Mouse (Mus musculus): ENCODE results near the gene Iqcd. TPM values are rescaled to one million over a fixed set of nuclear protein-coding genes. Genes with fewer than 3 reads are reported as not detected.

Gene Iqcd
- polyA plus RNA-seq, 1 experiment from 2014 or later = 0.55 TPM

DNA sequence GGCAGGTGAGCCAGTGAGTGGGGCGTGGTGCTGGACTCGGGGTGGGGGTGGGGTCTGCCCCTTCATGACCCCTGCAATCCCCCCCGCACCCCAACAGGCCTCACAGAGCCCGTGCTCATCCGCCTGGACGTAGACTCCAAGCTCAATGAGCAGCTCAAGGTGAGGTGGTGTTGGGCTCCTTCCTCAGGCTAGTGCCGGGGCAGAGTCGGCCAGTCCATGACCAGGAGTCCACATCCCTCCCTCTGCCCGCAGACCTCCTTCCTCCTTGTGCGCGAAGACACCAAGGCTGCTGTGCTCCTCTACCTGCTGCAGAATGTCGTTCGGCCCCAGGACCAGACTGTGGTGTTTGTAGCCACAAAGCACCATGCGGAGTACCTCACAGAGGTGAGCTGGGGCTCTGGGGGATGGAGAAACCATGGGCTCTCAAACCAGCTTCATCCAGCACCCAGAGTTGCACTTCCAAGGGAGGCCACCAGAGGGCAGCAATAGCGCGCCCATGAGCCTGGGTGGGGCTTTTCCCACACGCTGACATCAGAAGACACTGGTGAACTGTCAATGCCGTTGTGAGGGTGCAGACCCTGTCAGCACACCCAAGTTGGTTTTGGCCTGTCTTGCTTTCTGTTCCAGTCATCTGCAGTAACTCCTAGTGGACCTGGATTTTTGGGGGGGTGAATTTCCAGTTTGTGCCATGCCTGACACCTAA lies 31.7 kb downstream of the Iqcd start:
- no peaks in the 10 kb centered on the region for H3K27me3 ChIP-seq (ENCODE audit: control insufficient read depth, insufficient read depth, low read length)
- peaks cover 16% of the 10 kb centered on the region for H3K36me3 ChIP-seq (replicated peaks; ENCODE audit: control insufficient read depth, insufficient read depth, low read depth, low read length)
- no peak for ATAC-seq (replicated peaks; ENCODE audit: insufficient number of reproducible peaks, low FRiP score, low TSS enrichment, low read depth)
- no peaks in the 10 kb centered on the region for H3K4me1 ChIP-seq (ENCODE audit: control insufficient read depth, insufficient read depth, low read length)
- H3K4me3 ChIP-seq (ENCODE audit: low read depth, low read length) = no peak overlapping the region
- DNase-seq (ENCODE audit: low spot score) = peak; percentile 83
- no peaks in the 10 kb centered on the region for H3K9me3 ChIP-seq (replicated peaks; ENCODE audit: control insufficient read depth, low read length)
- no peak overlapping the region for H3K27ac ChIP-seq (replicated peaks; ENCODE audit: low read depth, low read length)
- H3K4me2 ChIP-seq (ENCODE audit: low read depth, low read length) = no peak overlapping the region
- 67% methylated on average over 18 of the region's 18 CpGs for WGBS
- no peak overlapping the region for H3K9ac ChIP-seq (replicated peaks; ENCODE audit: low read length)

DNA sequence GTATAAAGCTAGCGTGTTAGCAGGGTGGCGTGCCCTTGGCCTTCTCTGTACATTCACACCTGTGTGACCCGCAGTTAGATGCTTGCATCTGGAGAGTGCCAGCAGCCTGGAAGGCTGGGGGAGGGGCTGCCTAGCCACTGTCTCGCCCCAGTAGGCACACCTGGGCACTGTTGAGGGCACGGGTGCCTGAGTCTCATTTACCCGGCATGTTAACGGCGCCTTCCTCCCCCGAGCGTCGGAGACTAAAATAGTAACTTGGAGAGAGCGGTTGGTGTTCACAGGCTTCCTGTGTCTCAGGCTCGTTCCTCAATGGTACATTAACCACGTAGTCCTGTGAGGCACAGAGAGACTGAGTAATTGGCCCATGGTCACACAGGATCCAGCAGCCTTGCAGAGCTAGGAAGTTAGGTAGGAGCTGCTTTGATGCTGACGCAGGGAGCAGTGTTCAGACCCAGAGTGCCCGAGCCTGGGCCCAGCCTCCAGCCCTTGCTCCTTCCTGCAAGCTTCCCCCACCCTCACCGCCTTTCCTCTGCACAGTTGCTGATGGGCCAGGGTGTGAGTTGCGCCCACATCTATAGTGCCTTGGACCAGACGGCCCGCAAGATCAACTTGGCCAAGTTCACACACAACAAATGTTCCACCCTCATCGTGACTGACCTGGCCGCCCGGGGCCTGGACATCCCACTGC lies 32.4 kb downstream of the Iqcd start:
- H3K4me3 ChIP-seq (ENCODE audit: low read depth, low read length) = no peak overlapping the region
- no peak overlapping the region for H3K27ac ChIP-seq (replicated peaks; ENCODE audit: low read depth, low read length)
- no peaks in the 10 kb centered on the region for H3K27me3 ChIP-seq (ENCODE audit: control insufficient read depth, insufficient read depth, low read length)
- no peak overlapping the region for H3K9ac ChIP-seq (replicated peaks; ENCODE audit: low read length)
- H3K36me3 ChIP-seq (replicated peaks; ENCODE audit: control insufficient read depth, insufficient read depth, low read depth, low read length) = peaks cover 16% of the 10 kb centered on the region
- H3K4me2 ChIP-seq (ENCODE audit: low read depth, low read length) = no peak overlapping the region
- DNase-seq (ENCODE audit: low spot score) (no peak), ATAC-seq (replicated peaks; ENCODE audit: insufficient number of reproducible peaks, low FRiP score, low TSS enrichment, low read depth) (no peak)
- H3K4me1 ChIP-seq (ENCODE audit: control insufficient read depth, insufficient read depth, low read length) = no peaks in the 10 kb centered on the region
- 95% methylated on average over 23 of the region's 23 CpGs for WGBS
- no peaks in the 10 kb centered on the region for H3K9me3 ChIP-seq (replicated peaks; ENCODE audit: control insufficient read depth, low read length)

DNA sequence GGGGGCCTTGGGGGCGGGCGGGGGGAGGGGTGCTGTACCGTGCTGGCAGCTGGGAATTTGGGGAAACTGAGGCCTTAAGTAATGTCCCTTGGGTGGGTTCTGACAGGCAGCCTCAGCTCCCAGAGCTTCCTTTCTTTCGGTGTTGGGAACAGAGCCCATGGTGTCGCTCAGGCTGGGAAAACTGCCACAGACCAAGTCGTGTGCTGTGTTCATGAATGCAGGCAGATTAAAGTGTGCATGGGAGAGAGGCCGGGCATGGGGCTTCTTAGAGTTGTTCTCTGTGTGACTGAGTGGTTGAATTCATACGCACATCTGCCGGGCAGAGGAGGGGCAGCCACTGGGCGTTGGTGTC lies 33.0 kb downstream of the Iqcd start:
- WGBS = 90% methylated on average over 10 of the region's 10 CpGs
- DNase-seq (ENCODE audit: low spot score) (no peak), ATAC-seq (replicated peaks; ENCODE audit: insufficient number of reproducible peaks, low FRiP score, low TSS enrichment, low read depth) (no peak)
- H3K4me2 ChIP-seq (ENCODE audit: low read depth, low read length) = no peak overlapping the region
- H3K9me3 ChIP-seq (replicated peaks; ENCODE audit: control insufficient read depth, low read length) = no peaks in the 10 kb centered on the region
- no peaks in the 10 kb centered on the region for H3K27me3 ChIP-seq (ENCODE audit: control insufficient read depth, insufficient read depth, low read length)
- H3K9ac ChIP-seq (replicated peaks; ENCODE audit: low read length) = no peak overlapping the region
- no peak overlapping the region for H3K27ac ChIP-seq (replicated peaks; ENCODE audit: low read depth, low read length)
- H3K4me3 ChIP-seq (ENCODE audit: low read depth, low read length) = no peak overlapping the region
- H3K36me3 ChIP-seq (replicated peaks; ENCODE audit: control insufficient read depth, insufficient read depth, low read depth, low read length) = peaks cover 16% of the 10 kb centered on the region
- no peaks in the 10 kb centered on the region for H3K4me1 ChIP-seq (ENCODE audit: control insufficient read depth, insufficient read depth, low read length)

DNA sequence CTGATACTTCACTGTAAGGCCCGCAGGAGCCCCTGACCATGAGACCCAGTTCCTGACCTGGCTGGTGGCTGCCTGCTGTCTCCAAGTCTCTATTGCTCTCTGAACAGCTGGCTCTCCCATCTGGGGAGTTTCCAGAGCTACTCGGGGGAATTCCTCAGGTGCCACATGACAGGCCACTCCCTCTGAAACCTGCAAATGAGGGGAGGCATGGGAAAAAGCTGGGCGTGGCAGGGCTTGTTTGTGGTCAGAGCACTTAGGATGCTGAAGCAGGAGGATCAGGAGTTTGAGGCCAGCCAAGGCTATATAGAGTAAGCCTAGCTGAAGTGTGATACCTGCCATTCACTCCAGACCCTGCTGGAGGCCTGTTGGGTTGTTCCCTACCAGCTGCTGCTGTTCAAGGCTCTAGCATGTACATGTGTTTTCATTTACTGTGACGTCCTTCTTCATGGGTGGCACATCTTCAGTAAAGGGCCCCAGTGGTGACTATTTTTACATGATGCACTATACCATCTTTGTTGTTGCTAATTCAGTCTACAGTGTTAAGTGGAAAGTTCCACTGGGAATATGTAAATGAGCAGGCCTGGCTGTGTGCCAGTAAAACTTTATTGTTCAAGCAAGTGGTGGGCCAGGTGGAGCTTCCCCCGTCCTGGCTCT lies 33.5 kb downstream of the Iqcd start:
- Histone ChIP-seq H3K27ac (replicated peaks; ENCODE audit: low read depth, low read length) (no peak overlapping the region), H3K4me1 (ENCODE audit: control insufficient read depth, insufficient read depth, low read length) (no peaks in the 10 kb centered on the region), H3K27me3 (ENCODE audit: control insufficient read depth, insufficient read depth, low read length) (no peaks in the 10 kb centered on the region), H3K36me3 (replicated peaks; ENCODE audit: control insufficient read depth, insufficient read depth, low read depth, low read length) (peaks cover 16% of the 10 kb centered on the region), H3K9ac (replicated peaks; ENCODE audit: low read length) (no peak overlapping the region), H3K9me3 (replicated peaks; ENCODE audit: control insufficient read depth, low read length) (no peaks in the 10 kb centered on the region), H3K4me3 (ENCODE audit: low read depth, low read length) (no peak overlapping the region), H3K4me2 (ENCODE audit: low read depth, low read length) (no peak overlapping the region)
- DNase-seq (ENCODE audit: low spot score) = no peak
- ATAC-seq (replicated peaks; ENCODE audit: insufficient number of reproducible peaks, low FRiP score, low TSS enrichment, low read depth) = no peak
- WGBS = 76% methylated on average over 5 of the region's 5 CpGs

DNA sequence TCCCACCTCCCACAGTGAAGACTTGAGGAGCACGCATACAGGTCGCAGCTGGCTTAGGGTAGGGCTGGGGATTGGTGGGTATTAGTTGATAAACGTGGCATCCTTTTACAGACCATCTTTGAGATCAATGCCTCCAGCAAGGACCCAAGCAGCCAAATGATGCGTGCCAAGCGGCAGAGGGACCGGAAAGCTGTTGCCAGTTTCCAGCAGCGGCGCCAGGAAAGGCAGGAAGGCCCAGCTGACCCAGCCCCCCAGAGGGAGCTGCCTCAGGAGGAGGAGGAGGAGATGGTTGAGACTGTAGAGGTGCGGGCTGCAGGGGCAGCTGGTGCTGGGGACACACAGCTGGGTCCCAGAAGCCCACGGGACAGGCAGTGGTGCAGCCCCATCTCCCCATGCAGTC lies 35.6 kb downstream of the Iqcd start:
- no peak overlapping the region for H3K4me2 ChIP-seq (ENCODE audit: low read depth, low read length)
- no peak overlapping the region for H3K27ac ChIP-seq (replicated peaks; ENCODE audit: low read depth, low read length)
- ATAC-seq (replicated peaks; ENCODE audit: insufficient number of reproducible peaks, low FRiP score, low TSS enrichment, low read depth) (no peak), DNase-seq (ENCODE audit: low spot score) (no peak)
- no peaks in the 10 kb centered on the region for H3K4me1 ChIP-seq (ENCODE audit: control insufficient read depth, insufficient read depth, low read length)
- no peaks in the 10 kb centered on the region for H3K9me3 ChIP-seq (replicated peaks; ENCODE audit: control insufficient read depth, low read length)
- H3K36me3 ChIP-seq (replicated peaks; ENCODE audit: control insufficient read depth, insufficient read depth, low read depth, low read length) = peaks cover 11% of the 10 kb centered on the region
- no peaks in the 10 kb centered on the region for H3K27me3 ChIP-seq (ENCODE audit: control insufficient read depth, insufficient read depth, low read length)
- 95% methylated on average over 10 of the region's 10 CpGs for WGBS
- no peak overlapping the region for H3K9ac ChIP-seq (replicated peaks; ENCODE audit: low read length)
- no peak overlapping the region for H3K4me3 ChIP-seq (ENCODE audit: low read depth, low read length)

DNA sequence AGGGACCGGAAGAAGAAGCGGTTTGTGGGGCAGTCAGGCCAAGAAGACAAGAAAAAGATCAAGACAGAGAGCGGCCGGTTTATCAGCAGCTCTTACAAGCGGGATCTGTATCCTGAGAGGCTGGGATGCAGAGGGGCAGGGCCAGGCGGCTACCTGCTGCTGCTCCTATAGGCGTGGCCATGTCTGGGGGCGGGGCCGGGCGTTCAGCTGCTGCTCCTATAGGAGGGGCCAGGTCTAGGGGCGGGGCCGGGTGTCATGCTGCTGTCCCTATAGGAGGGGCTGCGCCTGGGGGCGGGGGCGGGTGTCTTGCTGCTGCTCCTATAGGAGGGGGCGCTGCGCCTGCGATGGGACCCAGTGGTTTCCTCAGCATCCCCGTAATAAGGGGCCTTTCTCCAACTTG lies 37.6 kb downstream of the Iqcd start:
- H3K9me3 ChIP-seq (replicated peaks; ENCODE audit: control insufficient read depth, low read length) = no peaks in the 10 kb centered on the region
- peaks cover 3% of the 10 kb centered on the region; the same call in 1 of the 2 replicates for H3K27me3 ChIP-seq (ENCODE audit: control insufficient read depth, insufficient read depth, low read length)
- no peak overlapping the region for H3K4me2 ChIP-seq (ENCODE audit: low read depth, low read length)
- peak; percentile 61 for DNase-seq (ENCODE audit: low spot score)
- no peak overlapping the region for H3K27ac ChIP-seq (replicated peaks; ENCODE audit: low read depth, low read length)
- H3K4me1 ChIP-seq (ENCODE audit: control insufficient read depth, insufficient read depth, low read length) = no peaks in the 10 kb centered on the region
- peaks cover 8% of the 10 kb centered on the region for H3K36me3 ChIP-seq (replicated peaks; ENCODE audit: control insufficient read depth, insufficient read depth, low read depth, low read length)
- ATAC-seq (replicated peaks; ENCODE audit: insufficient number of reproducible peaks, low FRiP score, low TSS enrichment, low read depth) = no peak
- no peak overlapping the region for H3K9ac ChIP-seq (replicated peaks; ENCODE audit: low read length)
- 28% methylated on average over 18 of the region's 19 CpGs for WGBS
- no peak overlapping the region for H3K4me3 ChIP-seq (ENCODE audit: low read depth, low read length)

DNA sequence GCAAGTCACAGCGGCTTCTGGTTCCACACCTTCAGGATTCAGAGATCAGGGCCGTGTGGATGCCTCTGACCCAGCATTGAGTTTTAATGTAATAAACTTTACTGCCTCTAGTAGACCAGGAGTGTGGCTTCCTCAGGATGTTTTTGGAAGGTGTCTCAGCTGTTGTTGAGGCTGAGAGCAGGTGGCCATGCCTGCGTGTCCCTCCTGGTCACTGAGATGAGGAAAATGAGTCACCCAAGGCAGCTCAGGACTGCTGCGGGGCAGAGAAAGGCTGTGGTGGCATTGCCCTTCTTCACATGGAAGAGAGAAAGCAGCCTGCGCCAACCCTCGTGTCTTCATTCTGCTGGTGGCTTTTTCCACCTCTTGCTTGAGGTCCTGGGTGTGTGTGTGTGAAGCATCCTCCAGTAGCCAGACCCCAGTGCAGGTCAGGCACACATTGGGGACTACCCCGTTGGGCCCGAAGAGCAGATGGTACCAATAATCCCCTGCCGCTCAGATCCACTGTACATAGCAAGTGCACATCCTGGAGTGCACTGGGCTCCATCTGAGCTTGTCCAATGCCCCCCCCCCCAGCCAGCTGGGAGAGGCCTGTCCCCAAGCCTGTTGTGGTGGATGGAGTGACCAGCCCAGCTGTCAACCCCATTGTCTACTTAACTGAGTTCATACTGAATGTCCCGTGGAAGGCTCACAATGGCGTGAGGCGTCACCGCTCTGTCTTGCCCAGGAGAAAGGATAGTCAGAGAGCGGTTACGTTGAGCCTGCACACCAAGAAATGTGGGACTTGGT lies 38.9 kb downstream of the Iqcd start:
- Histone ChIP-seq H3K4me1 (ENCODE audit: control insufficient read depth, insufficient read depth, low read length) (no peaks in the 10 kb centered on the region), H3K27ac (replicated peaks; ENCODE audit: low read depth, low read length) (no peak overlapping the region), H3K36me3 (replicated peaks; ENCODE audit: control insufficient read depth, insufficient read depth, low read depth, low read length) (peaks cover 8% of the 10 kb centered on the region), H3K9me3 (replicated peaks; ENCODE audit: control insufficient read depth, low read length) (no peaks in the 10 kb centered on the region), H3K9ac (replicated peaks; ENCODE audit: low read length) (no peak overlapping the region), H3K27me3 (ENCODE audit: control insufficient read depth, insufficient read depth, low read length) (peaks cover 5% of the 10 kb centered on the region; the same call in 1 of the 2 replicates), H3K4me2 (ENCODE audit: low read depth, low read length) (no peak overlapping the region), H3K4me3 (ENCODE audit: low read depth, low read length) (no peak overlapping the region)
- WGBS = 83% methylated on average over 15 of the region's 15 CpGs
- DNase-seq (ENCODE audit: low spot score) = no peak
- no peak for ATAC-seq (replicated peaks; ENCODE audit: insufficient number of reproducible peaks, low FRiP score, low TSS enrichment, low read depth)

All from embryonic facial prominence, embryonic 11.5 days (tissue).